Mouse (Mus musculus): ENCODE data around the gene Tpbg. TPM values are rescaled to one million over a fixed set of nuclear protein-coding genes. Genes with fewer than 3 reads are reported as not detected.
A peak's percentile ranks its signal among the peaks of the same experiment; 100 is the strongest.
"Not testable (repeated sequence)": the region's sequence is repeated elsewhere in the genome, so short reads cannot be mapped to it uniquely, and the experiment has no call there.

Gene Tpbg
- polyA plus RNA-seq (2012; rRNA removed): 2.1 and 2.2 TPM in 2 replicates

GRCm38 (mm10) chr9:85842351-85843011 is at the start of gene Tpbg:
Tpbg (plus strand) TSS chr9:85842380.
- TF ChIP-seq POLR2A (IDR thresholded peaks at IDR 0.05; ENCODE audit: control insufficient read depth, extremely low read depth, insufficient read depth, low read length, poor library complexity) (no peak), CTCF (IDR thresholded peaks at IDR 0.05; ENCODE audit: borderline replicate concordance, control insufficient read depth, extremely low read depth, insufficient read depth, low read length, poor library complexity) (no peak)
- Histone ChIP-seq H3K4me3 (ENCODE audit: control insufficient read depth, insufficient read depth, low read length) (peak within 1 kb of the TSS; percentile 17), H3K36me3 (ENCODE audit: control insufficient read depth, insufficient read depth, low read length) (no peaks in the 10 kb centered on the region), H3K27me3 (ENCODE audit: control insufficient read depth, insufficient read depth, low read length) (no peaks in the 10 kb centered on the region; the same call in 1 of the 2 replicates), H3K27ac (ENCODE audit: control insufficient read depth, insufficient read depth, low read length) (no peak within 1 kb of the TSS), H3K4me1 (replicated peaks; ENCODE audit: control insufficient read depth, insufficient read depth, low read length) (no peaks in the 10 kb centered on the region)
- DNase-seq: no peak
- WGBS: 2% methylated on average over 39 of the region's 39 CpGs

- H3K36me3 ChIP-seq (ENCODE audit: control insufficient read depth, insufficient read depth, low read length): not testable (repeated sequence)
Measured at GRCm38 (mm10) chr9:85801986-85802385, 40.2 kb upstream of the Tpbg start.

DNA sequence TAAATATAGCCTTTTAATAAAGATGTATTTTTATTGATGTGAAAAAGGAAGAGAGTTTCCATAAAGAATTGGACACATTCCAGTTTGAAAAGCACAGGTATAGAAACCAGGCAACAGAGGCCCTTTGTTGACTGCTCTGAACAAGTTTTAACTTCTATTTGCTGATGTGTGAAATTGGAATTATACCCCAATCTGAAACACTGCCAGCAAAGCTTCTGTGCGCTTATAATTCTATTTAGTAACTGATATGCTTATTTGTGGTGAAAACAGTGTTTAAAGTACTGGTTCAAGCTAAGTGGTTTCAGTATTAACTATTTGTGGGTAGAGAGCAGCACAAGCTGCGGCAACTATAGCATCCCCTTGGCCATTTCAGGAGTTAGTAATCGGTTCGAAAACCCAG is 39.6 kb upstream of the Tpbg start:
- no peaks in the 10 kb centered on the region for H3K36me3 ChIP-seq (ENCODE audit: control insufficient read depth, insufficient read depth, low read length)
- H3K27ac ChIP-seq (ENCODE audit: control insufficient read depth, insufficient read depth, low read length): no peak overlapping the region
- WGBS: 94% methylated on average over 4 of the region's 4 CpGs
- no peak for DNase-seq
- no peak overlapping the region for H3K4me3 ChIP-seq (ENCODE audit: control insufficient read depth, insufficient read depth, low read length)
- no peaks in the 10 kb centered on the region for H3K4me1 ChIP-seq (replicated peaks; ENCODE audit: control insufficient read depth, insufficient read depth, low read length)
- TF ChIP-seq POLR2A (IDR thresholded peaks at IDR 0.05; ENCODE audit: control insufficient read depth, extremely low read depth, insufficient read depth, low read length, poor library complexity): no peak
- TF ChIP-seq CTCF (IDR thresholded peaks at IDR 0.05; ENCODE audit: borderline replicate concordance, control insufficient read depth, extremely low read depth, insufficient read depth, low read length, poor library complexity): no peak
- H3K27me3 ChIP-seq (ENCODE audit: control insufficient read depth, insufficient read depth, low read length): no peaks in the 10 kb centered on the region

More at GRCm38 (mm10) chr9:85801986-85802385, 40.2 kb upstream of the Tpbg start:
- DNase-seq; H3K27me3 ChIP-seq (ENCODE audit: control insufficient read depth, insufficient read depth, low read length); H3K27ac ChIP-seq (ENCODE audit: control insufficient read depth, insufficient read depth, low read length); H3K4me3 ChIP-seq (ENCODE audit: control insufficient read depth, insufficient read depth, low read length); H3K4me1 ChIP-seq (replicated peaks; ENCODE audit: control insufficient read depth, insufficient read depth, low read length): not testable (repeated sequence)
- 78% methylated on average over 2 of the region's 2 CpGs for WGBS

DNA sequence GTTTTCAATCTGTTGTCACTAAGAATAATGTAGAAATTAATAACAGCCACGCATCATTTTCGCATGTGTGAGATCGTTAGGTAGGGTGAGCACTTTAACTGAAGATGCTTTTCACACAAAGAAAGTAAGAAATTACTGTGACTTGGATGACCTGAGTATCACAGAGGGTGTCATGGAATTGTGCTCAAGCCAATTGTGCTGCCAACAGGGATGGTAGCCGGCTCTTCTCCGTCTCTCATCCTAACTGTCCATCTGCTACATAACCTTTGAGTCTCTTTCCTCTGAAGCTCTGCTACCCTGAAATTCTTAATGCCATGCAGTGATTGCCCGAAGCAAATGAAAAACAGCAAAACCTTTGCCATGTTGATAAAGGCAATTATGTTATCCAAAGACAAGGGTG is 35.8 kb upstream of the Tpbg start:
- TF ChIP-seq POLR2A (IDR thresholded peaks at IDR 0.05; ENCODE audit: control insufficient read depth, extremely low read depth, insufficient read depth, low read length, poor library complexity) (no peak), CTCF (IDR thresholded peaks at IDR 0.05; ENCODE audit: borderline replicate concordance, control insufficient read depth, extremely low read depth, insufficient read depth, low read length, poor library complexity) (no peak)
- WGBS: 95% methylated on average over 6 of the region's 6 CpGs

DNA sequence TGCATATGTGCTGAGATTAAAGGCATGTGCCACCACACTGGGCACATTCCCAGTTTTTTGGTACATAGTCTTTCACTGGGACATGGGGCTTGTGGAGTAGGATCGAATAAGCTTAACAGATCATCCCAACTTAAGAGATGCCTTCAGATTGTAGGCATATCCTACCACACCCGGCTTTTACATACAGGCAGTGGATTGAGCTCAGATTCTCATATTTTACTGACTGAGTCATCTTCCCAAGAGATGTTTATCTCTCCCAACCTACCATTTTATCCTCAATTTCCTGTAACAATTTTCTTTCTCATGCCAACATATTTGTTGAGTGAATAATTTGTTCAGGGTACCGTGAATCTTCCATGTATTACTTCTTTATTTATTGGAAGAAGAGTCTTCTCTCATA is 32.9 kb upstream of the Tpbg start:
- WGBS: 88% methylated on average over 3 of the region's 3 CpGs
- no peak for TF ChIP-seq POLR2A (IDR thresholded peaks at IDR 0.05; ENCODE audit: control insufficient read depth, extremely low read depth, insufficient read depth, low read length, poor library complexity)
- TF ChIP-seq CTCF (IDR thresholded peaks at IDR 0.05; ENCODE audit: borderline replicate concordance, control insufficient read depth, extremely low read depth, insufficient read depth, low read length, poor library complexity): no peak
- no peaks in the 10 kb centered on the region for H3K4me1 ChIP-seq (replicated peaks; ENCODE audit: control insufficient read depth, insufficient read depth, low read length)
- no peaks in the 10 kb centered on the region for H3K36me3 ChIP-seq (ENCODE audit: control insufficient read depth, insufficient read depth, low read length)
- no peaks in the 10 kb centered on the region for H3K27me3 ChIP-seq (ENCODE audit: control insufficient read depth, insufficient read depth, low read length)
- no peak overlapping the region for H3K4me3 ChIP-seq (ENCODE audit: control insufficient read depth, insufficient read depth, low read length)
- no peak overlapping the region for H3K27ac ChIP-seq (ENCODE audit: control insufficient read depth, insufficient read depth, low read length)
- DNase-seq: no peak

More for the DNA sequence above, 35.8 kb upstream of the Tpbg start:
- Histone ChIP-seq H3K4me1 (replicated peaks; ENCODE audit: control insufficient read depth, insufficient read depth, low read length) (no peaks in the 10 kb centered on the region), H3K27ac (ENCODE audit: control insufficient read depth, insufficient read depth, low read length) (no peak overlapping the region), H3K4me3 (ENCODE audit: control insufficient read depth, insufficient read depth, low read length) (no peak overlapping the region), H3K36me3 (ENCODE audit: control insufficient read depth, insufficient read depth, low read length) (no peaks in the 10 kb centered on the region), H3K27me3 (ENCODE audit: control insufficient read depth, insufficient read depth, low read length) (no peaks in the 10 kb centered on the region)
- DNase-seq: no peak

DNA sequence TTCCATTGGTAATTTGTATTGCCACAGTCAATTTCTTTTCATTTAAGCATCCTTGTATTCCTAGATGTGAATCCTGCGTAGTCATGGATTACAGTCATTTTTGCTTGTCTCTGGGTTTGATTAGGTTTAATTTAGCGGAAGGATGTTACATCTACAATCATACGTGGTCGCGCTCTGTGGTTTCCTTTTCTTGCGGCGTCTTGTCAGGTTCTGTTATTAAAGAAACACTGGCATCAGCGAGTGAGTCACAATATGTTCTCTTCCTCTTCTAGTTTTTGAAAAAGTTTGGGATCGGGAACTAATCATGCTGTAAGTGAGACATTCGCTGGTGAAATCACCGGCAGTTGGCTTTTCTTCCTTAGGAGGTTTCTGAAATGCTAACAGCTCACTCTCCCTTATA is 21.4 kb upstream of the Tpbg start:
- no peaks in the 10 kb centered on the region for H3K27me3 ChIP-seq (ENCODE audit: control insufficient read depth, insufficient read depth, low read length)
- H3K4me3 ChIP-seq (ENCODE audit: control insufficient read depth, insufficient read depth, low read length): no peak overlapping the region
- TF ChIP-seq POLR2A (IDR thresholded peaks at IDR 0.05; ENCODE audit: control insufficient read depth, extremely low read depth, insufficient read depth, low read length, poor library complexity): no peak
- TF ChIP-seq CTCF (IDR thresholded peaks at IDR 0.05; ENCODE audit: borderline replicate concordance, control insufficient read depth, extremely low read depth, insufficient read depth, low read length, poor library complexity): no peak
- H3K36me3 ChIP-seq (ENCODE audit: control insufficient read depth, insufficient read depth, low read length): no peaks in the 10 kb centered on the region
- no peaks in the 10 kb centered on the region for H3K4me1 ChIP-seq (replicated peaks; ENCODE audit: control insufficient read depth, insufficient read depth, low read length)
- no peak for DNase-seq
- no peak overlapping the region for H3K27ac ChIP-seq (ENCODE audit: control insufficient read depth, insufficient read depth, low read length)
- 49% methylated on average over 11 of the region's 11 CpGs for WGBS

Data from thymus, adult 2 months (tissue).